Mouse (Mus musculus): ENCODE measurements at regions not wholly inside any gene's neighbourhood (a gene's known extent, or its start where the extent isn't known, plus 50 kb on each side); places are given as distances from the start of the nearest gene placed in this dataset.
"Not testable (repeated sequence)": the region's sequence is repeated elsewhere in the genome, so short reads cannot be mapped to it uniquely, and the experiment has no call there.

GRCm38 (mm10) chr3:58253942-58254341 is 160.6 kb upstream of the Tsc22d2 start:
- Histone ChIP-seq H3K4me1 (ENCODE audit: control insufficient read depth, insufficient read depth, low read length) (no peaks in the 10 kb centered on the region), H3K36me3 (ENCODE audit: control insufficient read depth, insufficient read depth, low read length) (no peaks in the 10 kb centered on the region), H3K4me2 (no peak overlapping the region), H3K9ac (ENCODE audit: low read depth, low read length) (no peak overlapping the region), H3K27ac (ENCODE audit: low read depth, low read length) (no peak overlapping the region), H3K27me3 (ENCODE audit: control insufficient read depth, insufficient read depth, low read length) (no peaks in the 10 kb centered on the region), H3K9me3 (replicated peaks; ENCODE audit: control insufficient read depth, low read length) (no peaks in the 10 kb centered on the region), H3K4me3 (ENCODE audit: low read depth, low read length) (no peak overlapping the region)
- no peak for ATAC-seq (replicated peaks; ENCODE audit: insufficient number of reproducible peaks, low FRiP score, low TSS enrichment)
- WGBS (ENCODE audit: insufficient replicate concordance) = 52% methylated on average over 8 of the region's 8 CpGs

- no peak overlapping the region for H3K4me2 ChIP-seq
Observed at GRCm38 (mm10) chr3:58267606-58268325, 146.7 kb upstream of the Tsc22d2 start.

GRCm38 (mm10) chr3:58271441-58271840 is 143.1 kb upstream of the Tsc22d2 start:
- ATAC-seq (replicated peaks; ENCODE audit: insufficient number of reproducible peaks, low FRiP score, low TSS enrichment); H3K4me2 ChIP-seq; H3K27me3 ChIP-seq (ENCODE audit: control insufficient read depth, insufficient read depth, low read length); H3K27ac ChIP-seq (ENCODE audit: low read depth, low read length); H3K4me3 ChIP-seq (ENCODE audit: low read depth, low read length); H3K4me1 ChIP-seq (ENCODE audit: control insufficient read depth, insufficient read depth, low read length); H3K9ac ChIP-seq (ENCODE audit: low read depth, low read length); H3K9me3 ChIP-seq (replicated peaks; ENCODE audit: control insufficient read depth, low read length); H3K36me3 ChIP-seq (ENCODE audit: control insufficient read depth, insufficient read depth, low read length): not testable (repeated sequence)
- WGBS (ENCODE audit: insufficient replicate concordance) = no CpG with 5 or more reads among the region's 4 CpGs

More at GRCm38 (mm10) chr3:58267606-58268325, 146.7 kb upstream of the Tsc22d2 start:
- Histone ChIP-seq H3K4me3 (ENCODE audit: low read depth, low read length) (no peak overlapping the region), H3K4me1 (ENCODE audit: control insufficient read depth, insufficient read depth, low read length) (no peaks in the 10 kb centered on the region), H3K27ac (ENCODE audit: low read depth, low read length) (no peak overlapping the region), H3K36me3 (ENCODE audit: control insufficient read depth, insufficient read depth, low read length) (no peaks in the 10 kb centered on the region), H3K9me3 (replicated peaks; ENCODE audit: control insufficient read depth, low read length) (no peaks in the 10 kb centered on the region), H3K9ac (ENCODE audit: low read depth, low read length) (no peak overlapping the region), H3K27me3 (ENCODE audit: control insufficient read depth, insufficient read depth, low read length) (no peaks in the 10 kb centered on the region)
- WGBS (ENCODE audit: insufficient replicate concordance) = 64% methylated on average over 14 of the region's 14 CpGs
- ATAC-seq (replicated peaks; ENCODE audit: insufficient number of reproducible peaks, low FRiP score, low TSS enrichment) = no peak

GRCm38 (mm10) chr3:58281291-58281690 is 133.2 kb upstream of the Tsc22d2 start:
- 73% methylated on average over 6 of the region's 6 CpGs for WGBS (ENCODE audit: insufficient replicate concordance)
- Histone ChIP-seq H3K27me3 (ENCODE audit: control insufficient read depth, insufficient read depth, low read length) (no peaks in the 10 kb centered on the region), H3K9me3 (replicated peaks; ENCODE audit: control insufficient read depth, low read length) (no peaks in the 10 kb centered on the region), H3K4me1 (ENCODE audit: control insufficient read depth, insufficient read depth, low read length) (no peaks in the 10 kb centered on the region), H3K36me3 (ENCODE audit: control insufficient read depth, insufficient read depth, low read length) (no peaks in the 10 kb centered on the region), H3K27ac (ENCODE audit: low read depth, low read length) (no peak overlapping the region), H3K9ac (ENCODE audit: low read depth, low read length) (no peak overlapping the region), H3K4me2 (no peak overlapping the region), H3K4me3 (ENCODE audit: low read depth, low read length) (no peak overlapping the region)
- ATAC-seq (replicated peaks; ENCODE audit: insufficient number of reproducible peaks, low FRiP score, low TSS enrichment) = no peak

GRCm38 (mm10) chr3:58284371-58284770 is 130.1 kb upstream of the Tsc22d2 start:
- ATAC-seq (replicated peaks; ENCODE audit: insufficient number of reproducible peaks, low FRiP score, low TSS enrichment) = not testable (repeated sequence)
- WGBS (ENCODE audit: insufficient replicate concordance) = 39% methylated on average over 1 of the region's 1 CpGs

GRCm38 (mm10) chr3:58295810-58296209 is 118.7 kb upstream of the Tsc22d2 start:
- H3K36me3 ChIP-seq (ENCODE audit: control insufficient read depth, insufficient read depth, low read length) = no peaks in the 10 kb centered on the region
- no peak for ATAC-seq (replicated peaks; ENCODE audit: insufficient number of reproducible peaks, low FRiP score, low TSS enrichment)
- H3K27me3 ChIP-seq (ENCODE audit: control insufficient read depth, insufficient read depth, low read length) = no peaks in the 10 kb centered on the region
- no peak overlapping the region for H3K4me2 ChIP-seq
- no peak overlapping the region for H3K27ac ChIP-seq (ENCODE audit: low read depth, low read length)
- H3K9ac ChIP-seq (ENCODE audit: low read depth, low read length) = no peak overlapping the region
- H3K9me3 ChIP-seq (replicated peaks; ENCODE audit: control insufficient read depth, low read length) = no peaks in the 10 kb centered on the region
- 76% methylated on average over 5 of the region's 5 CpGs for WGBS (ENCODE audit: insufficient replicate concordance)
- H3K4me1 ChIP-seq (ENCODE audit: control insufficient read depth, insufficient read depth, low read length) = peaks cover 3% of the 10 kb centered on the region; the same call in 1 of the 2 replicates
- H3K4me3 ChIP-seq (ENCODE audit: low read depth, low read length) = no peak overlapping the region

More at GRCm38 (mm10) chr3:58284371-58284770, 130.1 kb upstream of the Tsc22d2 start:
- H3K9me3 ChIP-seq (replicated peaks; ENCODE audit: control insufficient read depth, low read length); H3K27me3 ChIP-seq (ENCODE audit: control insufficient read depth, insufficient read depth, low read length); H3K27ac ChIP-seq (ENCODE audit: low read depth, low read length); H3K36me3 ChIP-seq (ENCODE audit: control insufficient read depth, insufficient read depth, low read length); H3K9ac ChIP-seq (ENCODE audit: low read depth, low read length); H3K4me3 ChIP-seq (ENCODE audit: low read depth, low read length); H3K4me2 ChIP-seq; H3K4me1 ChIP-seq (ENCODE audit: control insufficient read depth, insufficient read depth, low read length): not testable (repeated sequence)

- Histone ChIP-seq H3K4me3 (ENCODE audit: low read depth, low read length) (no peak overlapping the region), H3K27ac (ENCODE audit: low read depth, low read length) (no peak overlapping the region), H3K9ac (ENCODE audit: low read depth, low read length) (no peak overlapping the region), H3K36me3 (ENCODE audit: control insufficient read depth, insufficient read depth, low read length) (no peaks in the 10 kb centered on the region), H3K9me3 (replicated peaks; ENCODE audit: control insufficient read depth, low read length) (no peaks in the 10 kb centered on the region), H3K27me3 (ENCODE audit: control insufficient read depth, insufficient read depth, low read length) (no peaks in the 10 kb centered on the region), H3K4me2 (no peak overlapping the region), H3K4me1 (ENCODE audit: control insufficient read depth, insufficient read depth, low read length) (no peaks in the 10 kb centered on the region)
- 67% methylated on average over 2 of the region's 2 CpGs for WGBS (ENCODE audit: insufficient replicate concordance)
- ATAC-seq (replicated peaks; ENCODE audit: insufficient number of reproducible peaks, low FRiP score, low TSS enrichment) = no peak
Observed at GRCm38 (mm10) chr3:58300213-58300612, 114.3 kb upstream of the Tsc22d2 start.

GRCm38 (mm10) chr3:58300801-58301485 is 113.6 kb upstream of the Tsc22d2 start:
- Histone ChIP-seq H3K36me3 (ENCODE audit: control insufficient read depth, insufficient read depth, low read length) (no peaks in the 10 kb centered on the region), H3K27me3 (ENCODE audit: control insufficient read depth, insufficient read depth, low read length) (no peaks in the 10 kb centered on the region), H3K4me3 (ENCODE audit: low read depth, low read length) (no peak overlapping the region), H3K4me1 (ENCODE audit: control insufficient read depth, insufficient read depth, low read length) (no peaks in the 10 kb centered on the region), H3K27ac (ENCODE audit: low read depth, low read length) (no peak overlapping the region), H3K9me3 (replicated peaks; ENCODE audit: control insufficient read depth, low read length) (no peaks in the 10 kb centered on the region), H3K9ac (ENCODE audit: low read depth, low read length) (no peak overlapping the region), H3K4me2 (no peak overlapping the region)
- 66% methylated on average over 5 of the region's 5 CpGs for WGBS (ENCODE audit: insufficient replicate concordance)
- no peak for ATAC-seq (replicated peaks; ENCODE audit: insufficient number of reproducible peaks, low FRiP score, low TSS enrichment)

GRCm38 (mm10) chr3:58302322-58302721 is 112.2 kb upstream of the Tsc22d2 start:
- H3K9ac ChIP-seq (ENCODE audit: low read depth, low read length) = no peak overlapping the region
- WGBS (ENCODE audit: insufficient replicate concordance) = 89% methylated on average over 1 of the region's 1 CpGs
- no peak overlapping the region for H3K27ac ChIP-seq (ENCODE audit: low read depth, low read length)
- H3K4me3 ChIP-seq (ENCODE audit: low read depth, low read length) = no peak overlapping the region
- H3K27me3 ChIP-seq (ENCODE audit: control insufficient read depth, insufficient read depth, low read length) = no peaks in the 10 kb centered on the region
- no peaks in the 10 kb centered on the region for H3K36me3 ChIP-seq (ENCODE audit: control insufficient read depth, insufficient read depth, low read length)
- no peak overlapping the region for H3K4me2 ChIP-seq
- no peaks in the 10 kb centered on the region for H3K9me3 ChIP-seq (replicated peaks; ENCODE audit: control insufficient read depth, low read length)
- ATAC-seq (replicated peaks; ENCODE audit: insufficient number of reproducible peaks, low FRiP score, low TSS enrichment) = no peak
- H3K4me1 ChIP-seq (ENCODE audit: control insufficient read depth, insufficient read depth, low read length) = no peaks in the 10 kb centered on the region
